Mouse (Mus musculus) embryonic fibroblast, embryonic 13.5 days (primary cell): ENCODE data around the gene Olfr8. TPM values are rescaled to one million over a fixed set of nuclear protein-coding genes. Genes with fewer than 3 reads are reported as not detected.
"Not testable (repeated sequence)": the region's sequence is repeated elsewhere in the genome, so short reads cannot be mapped to it uniquely, and the experiment has no call there.

Experiments used
- H3K27ac ChIP-seq: 2 replicates; pipeline ENCODE4 v1.5.1; 2012; ENCODE audit warnings: low read length, control low read depth, inconsistent platforms; ENCODE audit not compliant: insufficient read depth
- H3K4me1 ChIP-seq: 2 replicates; pipeline ENCODE4 v1.6.1; 2011; ENCODE audit warnings: low read length; ENCODE audit not compliant: control insufficient read depth, insufficient read depth
- H3K4me3 ChIP-seq: 2 replicates; pipeline ENCODE4 v1.5.1; 2011; ENCODE audit warnings: mild to moderate bottlenecking, control low read depth, low read length; ENCODE audit not compliant: insufficient read depth
- CTCF ChIP-seq: IDR thresholded peaks from 2 replicates; pipeline ENCODE4 v1.5.1; 2011; ENCODE audit warnings: mild to moderate bottlenecking, control low read depth, low read length, moderate library complexity, borderline replicate concordance; ENCODE audit not compliant: insufficient read depth
- POLR2A ChIP-seq: IDR thresholded peaks from 2 replicates; pipeline ENCODE4 v1.6.1; 2011; ENCODE audit warnings: low read depth, mild to moderate bottlenecking, control low read depth, low read length, moderate library complexity
- polyA plus RNA-seq: library from polyadenylated mRNA; stranded (reverse); fragments of >200 nt; gene quantifications from 2 replicates; pipeline ENCODE4 v1.2.4, GENCODE M21; 2011; ENCODE audit warnings: low read depth; ENCODE audit not compliant: missing spikeins, insufficient read length

The Olfr8 gene
- not detected in 2 replicates for polyA plus RNA-seq

- H3K27ac ChIP-seq, H3K4me1 ChIP-seq, H3K4me3 ChIP-seq: not testable (repeated sequence)
These were observed at the start of gene Olfr8 for GRCm38 (mm10) chr10:78950336-78950735. Gene Olfr8, plus strand, starts transcription at chr10:78950636.

DNA sequence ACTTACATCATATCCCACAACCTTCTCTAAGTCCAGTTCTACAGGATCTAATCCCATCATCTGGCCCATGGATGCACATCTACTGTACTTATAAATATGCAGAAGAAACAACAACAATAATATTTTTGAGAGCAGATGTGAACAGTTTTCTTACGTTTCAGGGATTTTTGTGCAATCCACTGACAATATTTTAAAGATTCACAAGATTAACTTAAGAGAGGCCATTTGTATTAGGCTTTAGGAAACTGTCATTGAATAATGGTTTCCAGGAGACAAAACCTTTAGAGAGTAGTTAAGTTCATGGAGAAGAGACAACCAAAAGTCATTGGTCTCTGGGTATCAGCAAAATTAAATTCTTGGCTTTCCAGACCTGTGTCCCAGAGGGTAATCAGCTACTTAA is 37.6 kb upstream of the Olfr8 start, which contains the start of gene Olfr1354:
Gene Olfr1354, plus strand, starts transcription at position 301 of the 400 bp plus-strand sequence.
- H3K4me3 ChIP-seq, H3K27ac ChIP-seq, H3K4me1 ChIP-seq: not testable (repeated sequence)

DNA sequence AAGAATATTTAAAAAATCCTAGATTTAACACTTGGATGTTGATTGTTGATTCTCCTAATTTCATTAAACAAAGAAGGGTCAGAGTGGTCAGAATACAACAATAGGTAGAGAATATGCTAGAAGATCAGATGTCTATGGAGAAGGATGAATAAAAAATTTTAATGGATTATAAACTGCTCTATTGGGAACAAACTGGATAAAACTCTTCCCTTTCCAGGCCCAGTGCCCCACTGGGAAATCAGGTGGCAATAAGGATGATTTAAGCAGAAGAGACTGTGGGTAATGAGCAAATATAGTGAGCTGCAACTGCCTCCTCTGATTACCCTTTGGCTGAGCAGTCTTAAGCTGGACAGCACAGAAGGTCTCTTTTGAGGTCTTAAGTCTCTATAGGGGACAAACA is 12.6 kb downstream of the Olfr8 start, which contains the start of gene Olfr1353:
Gene Olfr1353, plus strand, starts transcription at position 301 of the 400 bp plus-strand sequence.
- not testable (repeated sequence) for H3K4me3 ChIP-seq, H3K4me1 ChIP-seq, H3K27ac ChIP-seq

- Histone ChIP-seq H3K4me3 (no peak within 1 kb of the TSS), H3K27ac (no peak within 1 kb of the TSS), H3K4me1 (no peaks in the 10 kb centered on the region)
- TF ChIP-seq POLR2A (no peak), CTCF (no peak)
These were observed 30.3 kb downstream of the Olfr8 start, which contains the start of gene Olfr1352 for GRCm38 (mm10) chr10:78980750-78981149. Gene Olfr1352, plus strand, starts transcription at chr10:78981050.

Other genes starting within 250 kb of the Olfr8 start
- gene Casp14, start 232.3 kb upstream of the Olfr8 start, polyA plus RNA-seq = 0.35 and 0.63 TPM in 2 replicates
- gene Ccdc105, start 197.6 kb upstream of the Olfr8 start, polyA plus RNA-seq = not detected in 2 replicates
- gene Slc1a6, start 170.1 kb upstream of the Olfr8 start, polyA plus RNA-seq = 20.8 and 29.1 TPM in 2 replicates
- not detected in 2 replicates for gene Olfr1356, start 98.5 kb upstream of the Olfr8 start, polyA plus RNA-seq
- gene Olfr1355, start 75.1 kb upstream of the Olfr8 start, polyA plus RNA-seq = not detected in 2 replicates
- not detected in 2 replicates for gene Olfr1354, start 37.5 kb upstream of the Olfr8 start, polyA plus RNA-seq
- not detected in 2 replicates for gene Olfr1353, start 12.7 kb downstream of the Olfr8 start, polyA plus RNA-seq
- gene Olfr1352, start 30.4 kb downstream of the Olfr8 start, polyA plus RNA-seq = not detected in 2 replicates
- not detected in 2 replicates for gene Olfr1351, start 61.8 kb downstream of the Olfr8 start, polyA plus RNA-seq
- not detected in 2 replicates for gene Olfr57, start 78.1 kb downstream of the Olfr8 start, polyA plus RNA-seq
- gene 2610008E11Rik, start 147.0 kb downstream of the Olfr8 start, polyA plus RNA-seq = 33.2 and 34.0 TPM in 2 replicates
- not detected in 2 replicates for gene Vmn2r80, start 198.1 kb downstream of the Olfr8 start, polyA plus RNA-seq